Mouse (Mus musculus) right cerebral cortex, postnatal 25 days (tissue): ENCODE results near the gene Ccr3.
"Not testable (repeated sequence)": the region's sequence is repeated elsewhere in the genome, so short reads cannot be mapped to it uniquely, and the experiment has no call there.

ENCODE experiments used
- DNase-seq: peaks from one replicate; pipeline ENCODE4 v3.0.0; 2022

Ccr3 gene

GRCm38 (mm10) chr9:124053532-124053931 lies 31.8 kb downstream of the Ccr3 start:
- no peak for DNase-seq

- DNase-seq: no peak
Measured at GRCm38 (mm10) chr9:124056158-124056709, 34.5 kb downstream of the Ccr3 start.

- no peak for DNase-seq
Measured at GRCm38 (mm10) chr9:124059660-124060352, 38.0 kb downstream of the Ccr3 start.

- not testable (repeated sequence) for DNase-seq
Measured at GRCm38 (mm10) chr9:124061474-124062432, 40.0 kb downstream of the Ccr3 start.

- no peak for DNase-seq
Measured at GRCm38 (mm10) chr9:124066572-124067103, 44.9 kb downstream of the Ccr3 start.

- no peak for DNase-seq
Measured at GRCm38 (mm10) chr9:124068098-124069058, 46.6 kb downstream of the Ccr3 start.

- DNase-seq: no peak
Measured at GRCm38 (mm10) chr9:124071506-124071905, 49.7 kb downstream of the Ccr3 start.

- DNase-seq: no peak
Measured at GRCm38 (mm10) chr9:124079803-124080202, 58.0 kb downstream of the Ccr3 start.

GRCm38 (mm10) chr9:124080471-124080870 lies 58.7 kb downstream of the Ccr3 start:
- DNase-seq: not testable (repeated sequence)
